Mouse (Mus musculus) myocyte (in vitro differentiated cells): ENCODE measurements at regions not wholly inside any gene's neighbourhood (a gene's known extent, or its start where the extent isn't known, plus 50 kb on each side); places are given as distances from the start of the nearest gene placed in this dataset.

Source experiments
- E2F4 ChIP-seq: IDR thresholded peaks from one replicate; pipeline ENCODE4 v1.6.1; 2011; ENCODE audit warnings: mild to moderate bottlenecking, control low read depth, moderate library complexity; ENCODE audit not compliant: insufficient read depth
- POLR2A ChIP-seq: IDR thresholded peaks from one replicate; pipeline ENCODE4 v1.6.1; 2011; ENCODE audit warnings: low read depth, mild to moderate bottlenecking, control low read depth, moderate library complexity; ENCODE audit not compliant: insufficient read length
- TCF12 ChIP-seq: IDR thresholded peaks from one replicate; pipeline ENCODE4 v1.6.1; 2011; ENCODE audit warnings: mild to moderate bottlenecking, control low read depth; ENCODE audit not compliant: poor library complexity, insufficient read depth, severe bottlenecking
- TCF3 ChIP-seq: IDR thresholded peaks from one replicate; pipeline ENCODE4 v1.6.1; 2011; ENCODE audit warnings: low read depth, control low read depth; ENCODE audit not compliant: insufficient read length

DNA sequence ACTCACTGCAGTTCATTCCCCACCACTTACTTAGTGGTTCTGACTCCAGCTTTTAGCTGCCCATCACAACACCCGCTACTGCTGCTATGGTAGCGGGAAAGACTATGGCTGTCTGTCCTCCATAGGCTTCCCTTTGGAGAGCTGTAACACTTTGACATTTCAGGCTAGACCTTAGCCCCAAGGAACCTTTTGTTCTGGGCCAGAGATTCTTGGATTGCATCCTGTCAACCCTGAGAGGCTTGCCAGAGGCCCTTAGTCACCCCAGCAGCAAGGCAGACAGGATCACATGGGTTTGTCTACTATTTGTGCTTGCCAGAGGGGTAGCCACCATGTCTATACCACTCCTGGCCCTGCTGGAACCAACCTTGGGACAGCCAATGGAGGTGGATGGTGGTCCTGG lies 147.1 kb downstream of the Trim29 start:
- TF ChIP-seq TCF12: no peak
- TF ChIP-seq POLR2A: no peak
- TF ChIP-seq TCF3: no peak
- TF ChIP-seq E2F4: no peak
